Mouse (Mus musculus) retina, postnatal 7 days (tissue): ENCODE data around the gene Tlk1.

Source experiments
- DNase-seq: peaks from one replicate; pipeline ENCODE4 v3.0.0-alpha.2; 2012; ENCODE audit warnings: low read depth, low spot score

Tlk1 gene

GRCm38 (mm10) chr2:70690195-70690594 lies 135.3 kb downstream of the Tlk1 start:
- no peak for DNase-seq

DNA sequence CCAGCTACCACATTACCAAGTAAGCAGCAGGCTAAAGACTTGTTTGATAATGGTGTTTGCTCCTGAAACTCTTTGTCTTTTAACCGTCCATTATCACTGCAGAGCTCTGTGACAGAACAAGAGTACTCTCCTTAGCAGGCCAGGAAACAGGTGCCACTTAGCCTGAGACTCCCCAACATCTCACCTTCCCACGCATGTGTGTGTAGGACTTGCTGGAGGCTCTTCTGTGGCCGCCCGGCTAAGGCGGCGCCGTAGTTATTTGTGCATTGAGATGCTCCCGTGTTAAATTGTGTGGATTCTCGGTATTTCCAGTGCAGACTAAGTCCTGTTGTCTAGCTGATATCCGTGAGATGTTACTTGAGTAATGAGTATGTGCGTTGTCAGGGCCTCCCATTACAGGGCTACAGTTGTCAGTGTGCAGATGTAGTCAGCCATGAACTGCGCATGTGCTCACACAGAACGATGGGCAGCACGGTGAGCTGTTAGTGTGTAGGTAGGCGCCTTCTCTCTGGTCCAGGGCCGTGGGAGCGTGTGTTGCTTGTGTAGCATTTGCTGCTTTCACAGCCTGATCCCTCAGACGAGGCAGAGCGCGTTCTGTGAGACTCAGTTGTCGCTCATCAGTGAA lies 137.0 kb downstream of the Tlk1 start:
- no peak for DNase-seq

GRCm38 (mm10) chr2:70682324-70682723 lies 143.2 kb downstream of the Tlk1 start:
- DNase-seq: no peak

DNA sequence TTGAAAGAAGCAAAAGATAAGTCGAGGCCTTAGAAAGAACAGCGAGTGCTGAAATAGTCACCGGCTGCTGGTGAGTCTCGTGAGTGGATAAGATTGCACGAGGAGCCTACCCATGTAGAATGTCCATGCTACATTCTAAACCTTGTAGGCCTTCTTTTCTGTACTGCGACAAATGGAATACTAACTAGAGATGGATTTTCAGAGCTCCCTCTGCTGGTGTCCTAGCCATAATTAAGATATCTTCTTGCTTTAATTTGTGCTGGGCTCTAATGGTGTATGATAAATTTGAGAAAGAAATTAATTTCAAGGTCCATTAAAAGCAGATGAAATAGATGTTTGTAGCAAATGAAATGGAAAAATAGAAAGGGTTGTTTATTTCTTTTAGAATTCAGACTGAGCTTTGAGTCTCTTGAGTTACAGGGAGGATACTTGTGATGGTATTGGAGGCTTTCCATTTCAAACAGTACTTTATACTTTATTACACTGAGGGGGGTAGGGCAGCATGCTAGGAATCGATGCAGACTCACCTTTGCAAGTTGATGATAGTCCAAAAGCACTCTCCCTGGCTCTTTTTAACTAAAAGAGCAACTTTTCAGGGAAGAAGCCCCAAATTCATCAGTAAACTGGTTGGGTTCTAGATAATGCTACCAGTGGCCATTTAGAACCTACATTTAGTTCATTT lies 151.9 kb downstream of the Tlk1 start:
- DNase-seq: no peak

DNA sequence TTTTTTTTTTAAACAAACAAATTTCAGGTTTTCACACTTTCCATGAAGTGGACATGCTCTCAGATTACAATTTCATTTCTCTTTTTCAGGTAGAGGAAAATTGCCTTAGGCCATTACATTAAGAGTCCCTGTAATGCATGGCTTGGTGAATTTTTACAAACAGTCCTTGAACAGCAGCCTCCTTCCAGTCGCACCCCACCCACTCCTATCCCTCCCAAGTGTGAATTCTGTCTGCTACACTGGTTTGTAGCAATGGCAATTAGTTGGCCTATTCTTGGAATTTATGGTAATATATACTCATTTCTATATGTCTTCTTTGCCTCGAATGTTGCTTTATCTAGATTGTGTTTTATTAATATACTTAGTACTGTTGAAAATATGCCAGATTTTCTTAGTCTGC lies 153.1 kb downstream of the Tlk1 start:
- no peak for DNase-seq

DNA sequence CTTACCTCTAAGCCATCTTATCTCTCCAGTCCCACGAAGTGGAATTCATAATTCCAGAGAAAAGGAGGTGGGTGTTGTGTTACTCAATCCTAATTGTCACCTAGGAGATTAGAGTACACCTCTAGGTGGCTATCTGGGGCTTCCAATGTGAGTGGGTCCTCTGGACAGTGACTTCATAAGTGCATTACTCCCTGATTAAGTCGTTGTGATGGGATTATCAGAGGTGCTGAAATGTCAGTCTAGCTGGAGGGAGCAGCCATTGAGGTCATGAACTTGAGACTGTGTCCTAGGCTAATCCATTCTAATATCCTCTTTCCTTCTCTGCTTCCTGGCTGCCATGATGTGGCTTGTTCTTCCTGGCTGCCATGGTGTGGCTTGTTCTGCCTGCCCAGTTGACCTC lies 155.6 kb downstream of the Tlk1 start:
- DNase-seq: peak; percentile 52

- no peak for DNase-seq
Observed at GRCm38 (mm10) chr2:70669241-70669640, 156.3 kb downstream of the Tlk1 start.

DNA sequence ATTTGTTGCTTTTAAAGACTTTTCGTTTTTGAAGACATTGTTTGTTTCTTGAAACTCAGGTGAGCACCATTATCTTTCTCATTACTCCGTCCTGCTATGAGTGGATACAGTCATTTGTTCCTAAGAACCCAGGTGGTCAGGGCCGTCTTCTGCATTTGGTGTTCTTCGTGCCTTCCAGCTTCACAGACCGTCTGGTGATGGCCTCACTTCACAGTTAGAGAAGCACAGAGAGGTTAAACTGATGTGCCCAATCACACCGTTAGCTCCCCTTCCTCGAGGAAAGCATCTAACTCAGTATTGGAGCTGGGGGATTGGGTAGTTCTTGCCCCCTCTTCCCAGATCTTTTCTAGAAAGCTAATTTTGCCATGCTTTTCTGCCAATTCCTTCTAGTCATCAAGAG lies 158.5 kb downstream of the Tlk1 start:
- DNase-seq: no peak

DNA sequence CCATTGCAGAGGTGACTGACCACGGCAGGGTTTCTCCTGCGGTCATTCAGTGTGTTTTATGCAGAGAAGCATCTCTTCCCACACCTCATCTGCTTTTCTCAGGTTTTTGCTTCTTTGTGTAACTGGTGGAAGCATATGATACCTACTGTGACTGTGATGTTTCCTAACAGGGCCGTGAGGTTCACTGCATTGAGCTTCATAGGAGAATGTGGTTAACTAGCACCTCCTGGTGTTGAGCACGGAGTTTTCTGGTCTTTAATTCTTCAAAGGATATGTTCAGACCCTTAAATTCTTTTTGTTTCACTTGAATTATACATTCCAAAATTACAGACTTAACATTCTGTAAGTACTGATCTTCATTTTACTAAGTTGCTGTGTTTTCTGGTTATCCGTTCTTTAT lies 161.8 kb downstream of the Tlk1 start:
- DNase-seq: no peak
